Mouse (Mus musculus) right cerebral cortex, postnatal 36 days (tissue): Measurements from ENCODE around the gene Il12b.
"Not testable (repeated sequence)": the region's sequence is repeated elsewhere in the genome, so short reads cannot be mapped to it uniquely, and the experiment has no call there.

Experiments
- DNase-seq, 2 experiments: peaks; one replicate each; pipeline ENCODE4 v3.0.0; 2022; ENCODE audit warnings: low spot score in 2 of 2, mixed read lengths in 1 of 2

The Il12b gene

GRCm38 (mm10) chr11:44410413-44410812, 10.6 kb downstream of the Il12b start:
- DNase-seq: no peak

- no peak for DNase-seq
These were observed 12.4 kb downstream of the Il12b start for GRCm38 (mm10) chr11:44412276-44412675.

- DNase-seq: no peak
These were observed 13.5 kb downstream of the Il12b start for GRCm38 (mm10) chr11:44413371-44413770.

- DNase-seq: no peak
These were observed 14.7 kb downstream of the Il12b start for GRCm38 (mm10) chr11:44414605-44415004.

- DNase-seq: no peak
These were observed 17.5 kb downstream of the Il12b start for GRCm38 (mm10) chr11:44417403-44417802.

- DNase-seq: no peak
These were observed 22.7 kb downstream of the Il12b start for GRCm38 (mm10) chr11:44422337-44423111.

GRCm38 (mm10) chr11:44423261-44423660, 23.4 kb downstream of the Il12b start:
- no peak for DNase-seq

GRCm38 (mm10) chr11:44423955-44424354, 24.1 kb downstream of the Il12b start:
- DNase-seq: no peak

GRCm38 (mm10) chr11:44425006-44425405, 25.1 kb downstream of the Il12b start:
- no peak for DNase-seq

- no peak for DNase-seq
These were observed 25.8 kb downstream of the Il12b start for GRCm38 (mm10) chr11:44425626-44426025.

- DNase-seq: no peak
These were observed 28.1 kb downstream of the Il12b start for GRCm38 (mm10) chr11:44427951-44428350.

GRCm38 (mm10) chr11:44430036-44430435, 30.2 kb downstream of the Il12b start:
- DNase-seq: no peak

- no peak for DNase-seq
These were observed 37.9 kb downstream of the Il12b start for GRCm38 (mm10) chr11:44437786-44438185.

- DNase-seq: no peak
These were observed 51.2 kb downstream of the Il12b start for GRCm38 (mm10) chr11:44451046-44451445.

- DNase-seq: not testable (repeated sequence)
These were observed 52.2 kb downstream of the Il12b start for GRCm38 (mm10) chr11:44452016-44452415.

GRCm38 (mm10) chr11:44453423-44453822, 53.6 kb downstream of the Il12b start:
- peak in 1 of 2 experiments; percentile 4 for DNase-seq

GRCm38 (mm10) chr11:44461493-44461892, 61.6 kb downstream of the Il12b start:
- no peak for DNase-seq
